Mouse (Mus musculus): ENCODE measurements at regions not wholly inside any gene's neighbourhood (a gene's known extent, or its start where the extent isn't known, plus 50 kb on each side); places are given as distances from the start of the nearest gene placed in this dataset.

- no peak for ATAC-seq (ENCODE audit: insufficient number of reproducible peaks, low FRiP score, low TSS enrichment)
These were observed 136.3 kb upstream of the Gm37988 start for GRCm38 (mm10) chr1:4671237-4672019.

- ATAC-seq (ENCODE audit: insufficient number of reproducible peaks, low FRiP score, low TSS enrichment), result no peak
These were observed 135.3 kb upstream of the Gm37988 start for GRCm38 (mm10) chr1:4672344-4672743.

- no peak for ATAC-seq (ENCODE audit: insufficient number of reproducible peaks, low FRiP score, low TSS enrichment)
These were observed 120.1 kb upstream of the Gm37988 start for GRCm38 (mm10) chr1:4687605-4688004.

GRCm38 (mm10) chr1:4689096-4689495, 118.6 kb upstream of the Gm37988 start:
- no peak for ATAC-seq (ENCODE audit: insufficient number of reproducible peaks, low FRiP score, low TSS enrichment)

GRCm38 (mm10) chr1:4703316-4703715, 104.4 kb upstream of the Gm37988 start:
- no peak for ATAC-seq (ENCODE audit: insufficient number of reproducible peaks, low FRiP score, low TSS enrichment)

GRCm38 (mm10) chr1:4706171-4706570, 101.5 kb upstream of the Gm37988 start:
- no peak for ATAC-seq (ENCODE audit: insufficient number of reproducible peaks, low FRiP score, low TSS enrichment)

- ATAC-seq (ENCODE audit: insufficient number of reproducible peaks, low FRiP score, low TSS enrichment), result no peak
These were observed 85.3 kb upstream of the Gm37988 start for GRCm38 (mm10) chr1:4722333-4722931.
